Mouse (Mus musculus) neural tube, embryonic 12.5 days (tissue): ENCODE results near the gene Snap23. TPM values are rescaled to one million over a fixed set of nuclear protein-coding genes. Genes with fewer than 3 reads are reported as not detected.

Source experiments
- ATAC-seq: fragments of 200-750 bp; cut with Nextera tagmentation; 2 replicates; pipeline ENCODE4 v1.8.0; 2017; ENCODE audit warnings: low read depth, mild to moderate bottlenecking, moderate TSS enrichment, moderate library complexity; ENCODE audit not compliant: low FRiP score
- H3K27ac ChIP-seq: fragments of 300-500 bp; sonication (generic); 2 replicates; pipeline ENCODE4 v1.5.1; 2016
- H3K27me3 ChIP-seq: fragments of 300-500 bp; sonication (generic); replicated peaks from 2 replicates; pipeline ENCODE4 v1.6.1; 2016; ENCODE audit warnings: mild to moderate bottlenecking
- H3K36me3 ChIP-seq: fragments of 300-500 bp; sonication (generic); 2 replicates; pipeline ENCODE4 v1.6.1; 2016; ENCODE audit warnings: mild to moderate bottlenecking
- H3K4me1 ChIP-seq: fragments of 300-500 bp; sonication (generic); 2 replicates; pipeline ENCODE4 v1.6.1; 2016
- H3K4me2 ChIP-seq: fragments of 300-500 bp; sonication (generic); replicated peaks from 2 replicates; pipeline ENCODE4 v1.6.1; 2016; ENCODE audit warnings: mild to moderate bottlenecking
- H3K4me3 ChIP-seq: fragments of 300-500 bp; sonication (generic); 2 replicates; pipeline ENCODE4 v1.5.1; 2016
- H3K9ac ChIP-seq: fragments of 300-500 bp; sonication (generic); 2 replicates; pipeline ENCODE4 v1.6.1; 2016; ENCODE audit warnings: mild to moderate bottlenecking
- H3K9me3 ChIP-seq: fragments of 300-500 bp; sonication (generic); 2 replicates; pipeline ENCODE4 v1.6.1; 2016; ENCODE audit warnings: mild to moderate bottlenecking
- WGBS: fragments of 180-500 bp; shearing (Covaris S2); methylation state at CpG from one replicate; pipeline ENCODE4 v1.1.7; 2016; 5-methylcytosine and 5-hydroxymethylcytosine counted together
- polyA plus RNA-seq: library from polyadenylated mRNA; unstranded; fragments of >200 nt; fragmentation: Nextera tagmentation; extraction: Ambion mirVana; gene quantifications from 2 replicates; pipeline ENCODE4 v1.2.1, GENCODE M21; 2016

The Snap23 gene
- polyA plus RNA-seq, 1 experiment from 2014 or later: 35.1 TPM

GRCm38 (mm10) chr2:120597734-120598133, 30.3 kb downstream of the Snap23 start:
- peaks cover 55% of the 10 kb centered on the region for H3K36me3 ChIP-seq
- H3K9me3 ChIP-seq: no peaks in the 10 kb centered on the region
- ATAC-seq: no peak
- WGBS: 90% methylated on average over 2 of the region's 2 CpGs
- H3K27ac ChIP-seq: no peak overlapping the region
- no peaks in the 10 kb centered on the region for H3K27me3 ChIP-seq
- H3K4me2 ChIP-seq: no peak overlapping the region
- H3K9ac ChIP-seq: no peak overlapping the region
- no peaks in the 10 kb centered on the region for H3K4me1 ChIP-seq
- no peak overlapping the region for H3K4me3 ChIP-seq

GRCm38 (mm10) chr2:120599506-120599905, 32.0 kb downstream of the Snap23 start:
- peaks cover 55% of the 10 kb centered on the region for H3K36me3 ChIP-seq

GRCm38 (mm10) chr2:120606021-120606690, 38.7 kb downstream of the Snap23 start:
- H3K4me3 ChIP-seq: no peak overlapping the region
- H3K9me3 ChIP-seq: no peaks in the 10 kb centered on the region
- peaks cover 13% of the 10 kb centered on the region for H3K4me1 ChIP-seq
- no peak overlapping the region for H3K9ac ChIP-seq
- no peaks in the 10 kb centered on the region for H3K27me3 ChIP-seq
- WGBS: 84% methylated on average over 6 of the region's 6 CpGs
- no peak overlapping the region for H3K4me2 ChIP-seq
- H3K27ac ChIP-seq: no peak overlapping the region
- ATAC-seq: no peak
- H3K36me3 ChIP-seq: peaks cover 18% of the 10 kb centered on the region; the same call in 1 of the 2 replicates

More at GRCm38 (mm10) chr2:120599506-120599905, 32.0 kb downstream of the Snap23 start:
- WGBS: 93% methylated on average over 4 of the region's 4 CpGs
- no peak overlapping the region for H3K4me2 ChIP-seq
- no peak overlapping the region for H3K4me3 ChIP-seq
- no peak overlapping the region for H3K9ac ChIP-seq
- no peak for ATAC-seq
- H3K27me3 ChIP-seq: no peaks in the 10 kb centered on the region
- H3K4me1 ChIP-seq: no peaks in the 10 kb centered on the region
- H3K27ac ChIP-seq: no peak overlapping the region
- no peaks in the 10 kb centered on the region for H3K9me3 ChIP-seq

- WGBS: under 1% methylated on average over 52 of the region's 52 CpGs
- H3K4me3 ChIP-seq: peak within 1 kb of the TSS; percentile 74
Measured at GRCm38 (mm10) chr2:120608830-120609723, 41.6 kb downstream of the Snap23 start, which contains the start of the genes Haus2 and Lrrc57. Gene Haus2, plus strand, starts transcription at chr2:120609383. Gene Lrrc57, minus strand, starts transcription at chr2:120609520.

GRCm38 (mm10) chr2:120616279-120617163, 49.0 kb downstream of the Snap23 start:
- 91% methylated on average over 5 of the region's 5 CpGs for WGBS
- peaks cover 39% of the 10 kb centered on the region for H3K36me3 ChIP-seq
- H3K4me1 ChIP-seq: no peaks in the 10 kb centered on the region
- no peak overlapping the region for H3K9ac ChIP-seq
- H3K9me3 ChIP-seq: no peaks in the 10 kb centered on the region
- no peak overlapping the region for H3K4me2 ChIP-seq
- no peak for ATAC-seq
- no peaks in the 10 kb centered on the region for H3K27me3 ChIP-seq
- no peak overlapping the region for H3K27ac ChIP-seq
- H3K4me3 ChIP-seq: no peak overlapping the region

More at GRCm38 (mm10) chr2:120608830-120609723, 41.6 kb downstream of the Snap23 start, which contains the start of the genes Haus2 and Lrrc57:
- H3K4me1 ChIP-seq: peaks cover 13% of the 10 kb centered on the region
- no peaks in the 10 kb centered on the region for H3K9me3 ChIP-seq
- H3K27ac ChIP-seq: peak within 1 kb of the TSS; percentile 65; the same call in 1 of the 2 replicates
- no peaks in the 10 kb centered on the region for H3K27me3 ChIP-seq
- H3K4me2 ChIP-seq: peak within 1 kb of the TSS; percentile 63
- H3K36me3 ChIP-seq: peaks cover 12% of the 10 kb centered on the region; the same call in 1 of the 2 replicates
- ATAC-seq: peak; percentile 93
- peak within 1 kb of the TSS; percentile 71 for H3K9ac ChIP-seq

GRCm38 (mm10) chr2:120619538-120619937, 52.1 kb downstream of the Snap23 start:
- 100% methylated on average over 1 of the region's 1 CpGs for WGBS
- H3K4me3 ChIP-seq: no peak overlapping the region
- no peak overlapping the region for H3K27ac ChIP-seq
- H3K4me2 ChIP-seq: no peak overlapping the region
- no peak for ATAC-seq
- no peaks in the 10 kb centered on the region for H3K27me3 ChIP-seq
- H3K4me1 ChIP-seq: no peaks in the 10 kb centered on the region
- H3K36me3 ChIP-seq: peaks cover 35% of the 10 kb centered on the region
- H3K9me3 ChIP-seq: no peaks in the 10 kb centered on the region
- no peak overlapping the region for H3K9ac ChIP-seq

GRCm38 (mm10) chr2:120622920-120623319, 55.4 kb downstream of the Snap23 start:
- Histone ChIP-seq H3K9me3 (no peaks in the 10 kb centered on the region), H3K4me2 (no peak overlapping the region), H3K4me3 (no peak overlapping the region), H3K9ac (no peak overlapping the region), H3K36me3 (peaks cover 18% of the 10 kb centered on the region), H3K27me3 (no peaks in the 10 kb centered on the region), H3K4me1 (no peaks in the 10 kb centered on the region), H3K27ac (no peak overlapping the region)
- no peak for ATAC-seq

- Histone ChIP-seq H3K36me3 (no peaks in the 10 kb centered on the region), H3K4me3 (peak overlapping the region; percentile 49; the same call in 1 of the 2 replicates), H3K27me3 (no peaks in the 10 kb centered on the region), H3K4me1 (0 out of 2 replicates have a peak, but pooled peaks cover 7% of the 10 kb centered on the region), H3K9ac (no peak overlapping the region), H3K4me2 (peak overlapping the region; percentile 69), H3K27ac (no peak overlapping the region), H3K9me3 (no peaks in the 10 kb centered on the region)
- peak; percentile 41 for ATAC-seq
- WGBS: 29% methylated on average over 10 of the region's 10 CpGs
Measured at GRCm38 (mm10) chr2:120628076-120628865, 60.8 kb downstream of the Snap23 start.

GRCm38 (mm10) chr2:120628886-120629735, 61.6 kb downstream of the Snap23 start, which contains the start of gene Stard9:
Gene Stard9, plus strand, starts transcription at chr2:120629121.
- WGBS: 3% methylated on average over 36 of the region's 36 CpGs

GRCm38 (mm10) chr2:120630246-120630645, 62.8 kb downstream of the Snap23 start:
- Histone ChIP-seq H3K4me2 (peak overlapping the region; percentile 69), H3K9me3 (no peaks in the 10 kb centered on the region)
- 86% methylated on average over 2 of the region's 2 CpGs for WGBS

More at GRCm38 (mm10) chr2:120628886-120629735, 61.6 kb downstream of the Snap23 start, which contains the start of gene Stard9:
- H3K36me3 ChIP-seq: 0 out of 2 replicates have a peak, but pooled peaks cover 4% of the 10 kb centered on the region
- ATAC-seq: peak; percentile 100
- no peaks in the 10 kb centered on the region for H3K9me3 ChIP-seq
- H3K27me3 ChIP-seq: no peaks in the 10 kb centered on the region
- 0 out of 2 replicates have a peak, but pooled peaks cover 7% of the 10 kb centered on the region for H3K4me1 ChIP-seq
- H3K4me3 ChIP-seq: peak within 1 kb of the TSS; percentile 49
- peak within 1 kb of the TSS; percentile 69 for H3K4me2 ChIP-seq
- peak within 1 kb of the TSS; percentile 61 for H3K9ac ChIP-seq
- no peak within 1 kb of the TSS for H3K27ac ChIP-seq

More at GRCm38 (mm10) chr2:120630246-120630645, 62.8 kb downstream of the Snap23 start:
- Histone ChIP-seq H3K9ac (no peak overlapping the region), H3K36me3 (peaks cover 9% of the 10 kb centered on the region; the same call in 1 of the 2 replicates), H3K4me1 (0 out of 2 replicates have a peak, but pooled peaks cover 7% of the 10 kb centered on the region), H3K27me3 (no peaks in the 10 kb centered on the region), H3K4me3 (no peak overlapping the region), H3K27ac (no peak overlapping the region)
- no peak for ATAC-seq
